Mouse (Mus musculus) myocyte (in vitro differentiated cells): ENCODE measurements at regions not wholly inside any gene's neighbourhood (a gene's known extent, or its start where the extent isn't known, plus 50 kb on each side); places are given as distances from the start of the nearest gene placed in this dataset.

ENCODE experiments used
- H3K27me3 ChIP-seq: one replicate; pipeline ENCODE4 v1.6.1; 2011; ENCODE audit not compliant: control insufficient read depth, insufficient read depth, insufficient read length
- H3K36me3 ChIP-seq: one replicate; pipeline ENCODE4 v1.6.1; 2011; ENCODE audit not compliant: control insufficient read depth, insufficient read depth
- H3K4me2 ChIP-seq: one replicate; pipeline ENCODE4 v1.6.1; 2011; ENCODE audit warnings: low read depth, control low read depth
- H3K4me3 ChIP-seq: one replicate; pipeline ENCODE4 v1.5.1; 2011; ENCODE audit warnings: mild to moderate bottlenecking, control low read depth, moderate library complexity
- H3K79me2 ChIP-seq: one replicate; pipeline ENCODE4 v1.6.1; 2011; ENCODE audit not compliant: control insufficient read depth, insufficient read depth
- H3ac ChIP-seq: one replicate; pipeline ENCODE4 v1.6.1; 2011; ENCODE audit not compliant: control insufficient read depth, insufficient read length
- CEBPB ChIP-seq: IDR thresholded peaks from 2 replicates; pipeline ENCODE4 v1.6.1; 2011; ENCODE audit warnings: mild to moderate bottlenecking, moderate library complexity; ENCODE audit not compliant: poor library complexity, insufficient read depth, severe bottlenecking
- E2F4 ChIP-seq: IDR thresholded peaks from one replicate; pipeline ENCODE4 v1.6.1; 2011; ENCODE audit warnings: mild to moderate bottlenecking, control low read depth, moderate library complexity; ENCODE audit not compliant: insufficient read depth
- MAX ChIP-seq: IDR thresholded peaks from one replicate; pipeline ENCODE4 v1.6.1; 2011; ENCODE audit warnings: low read depth, mild to moderate bottlenecking, control low read depth
- MYOD1 ChIP-seq, 3 experiments: IDR thresholded peaks; one replicate each; pipeline ENCODE4 v1.6.1; 2011; ENCODE audit warnings: control low read depth in 2 of 3, low read depth in 2 of 3, mild to moderate bottlenecking in 2 of 3, moderate library complexity in 1 of 3; ENCODE audit not compliant: insufficient read length in 2 of 3, control insufficient read depth in 1 of 3
- MYOG ChIP-seq, 3 experiments: IDR thresholded peaks; one replicate each; pipeline ENCODE4 v1.6.1; 2011; ENCODE audit warnings: control low read depth in 2 of 3, low read depth in 2 of 3, mild to moderate bottlenecking in 2 of 3; ENCODE audit not compliant: insufficient read length in 2 of 3, control insufficient read depth in 1 of 3, insufficient read depth in 1 of 3
- POLR2A ChIP-seq: IDR thresholded peaks from one replicate; pipeline ENCODE4 v1.6.1; 2011; ENCODE audit warnings: low read depth, mild to moderate bottlenecking, control low read depth, moderate library complexity; ENCODE audit not compliant: insufficient read length
- POLR2AphosphoS2 ChIP-seq: IDR thresholded peaks from one replicate; pipeline ENCODE4 v1.6.1; 2011; ENCODE audit warnings: low read depth, control low read depth; ENCODE audit not compliant: insufficient read length
- REST ChIP-seq: IDR thresholded peaks from one replicate; pipeline ENCODE4 v1.6.1; 2011; ENCODE audit warnings: mild to moderate bottlenecking, control low read depth, moderate library complexity; ENCODE audit not compliant: insufficient read depth, insufficient read length
- SRF ChIP-seq: IDR thresholded peaks from one replicate; pipeline ENCODE4 v1.6.1; 2011; ENCODE audit warnings: low read depth; ENCODE audit not compliant: control insufficient read depth, insufficient read length
- TCF12 ChIP-seq: IDR thresholded peaks from one replicate; pipeline ENCODE4 v1.6.1; 2011; ENCODE audit warnings: mild to moderate bottlenecking, control low read depth; ENCODE audit not compliant: poor library complexity, insufficient read depth, severe bottlenecking
- TCF3 ChIP-seq: IDR thresholded peaks from one replicate; pipeline ENCODE4 v1.6.1; 2011; ENCODE audit warnings: low read depth, control low read depth; ENCODE audit not compliant: insufficient read length
- USF1 ChIP-seq: IDR thresholded peaks from one replicate; pipeline ENCODE4 v1.6.1; 2011; ENCODE audit warnings: low read depth, mild to moderate bottlenecking, control low read depth, moderate library complexity

- Histone ChIP-seq H3K79me2 (no peaks in the 10 kb centered on the region), H3K27me3 (no peaks in the 10 kb centered on the region), H3K4me2 (peak overlapping the region; percentile 56), H3K4me3 (no peak overlapping the region), H3K36me3 (no peaks in the 10 kb centered on the region), H3ac (no peak overlapping the region)
- TF ChIP-seq E2F4 (no peak), TCF12 (peak; percentile 40), MYOD1 (IDR thresholded peaks at IDR 0.05; ENCODE audit: control insufficient read depth in 1 of 3, insufficient read length in 2 of 3, low read depth in 2 of 3) (peak in 2 of 3 experiments; percentile 69 to 71)
Observed at GRCm38 (mm10) chr2:72674229-72674628, 198.3 kb downstream of the Cdca7 start.

DNA sequence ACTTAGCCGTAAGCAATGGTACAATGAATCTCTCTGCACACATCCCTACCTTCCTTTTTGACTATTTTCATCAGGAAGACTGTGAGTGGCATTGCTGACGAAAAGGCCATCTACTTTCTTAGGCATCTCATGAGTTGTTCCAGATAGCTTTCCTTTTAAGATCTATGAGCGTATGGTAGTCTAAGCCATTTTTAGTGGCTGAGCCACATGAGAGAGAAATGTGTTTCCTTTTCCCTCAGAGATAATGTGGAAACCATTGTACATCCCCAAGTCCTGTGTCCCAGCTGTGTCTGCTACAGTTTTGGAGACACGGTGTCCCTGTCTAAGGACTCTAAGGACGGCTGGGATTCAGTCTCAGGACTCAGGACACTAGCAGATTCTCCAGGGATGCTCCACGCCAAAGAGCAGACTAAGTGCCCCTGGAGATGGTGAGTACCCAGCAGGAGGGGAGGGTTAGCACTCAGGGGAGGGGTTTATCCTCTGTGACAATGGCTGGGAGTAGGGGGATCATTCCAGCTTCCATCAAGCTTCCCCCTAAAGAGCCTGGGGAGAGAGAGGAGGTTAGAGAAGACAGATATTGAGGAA, 199.0 kb downstream of the Cdca7 start:
- H3K27me3 ChIP-seq, result no peaks in the 10 kb centered on the region
- H3K36me3 ChIP-seq, result no peaks in the 10 kb centered on the region
- peak overlapping the region; percentile 56 for H3K4me2 ChIP-seq
- no peak overlapping the region for H3K4me3 ChIP-seq
- H3ac ChIP-seq, result no peak overlapping the region
- no peaks in the 10 kb centered on the region for H3K79me2 ChIP-seq
- TF ChIP-seq TCF3 (no peak), SRF (no peak), MYOD1 (IDR thresholded peaks at IDR 0.05; ENCODE audit: control insufficient read depth in 1 of 3, insufficient read length in 2 of 3, low read depth in 2 of 3) (no peak), POLR2A (no peak), REST (no peak), TCF12 (no peak), E2F4 (no peak), USF1 (no peak), CEBPB (no peak)

DNA sequence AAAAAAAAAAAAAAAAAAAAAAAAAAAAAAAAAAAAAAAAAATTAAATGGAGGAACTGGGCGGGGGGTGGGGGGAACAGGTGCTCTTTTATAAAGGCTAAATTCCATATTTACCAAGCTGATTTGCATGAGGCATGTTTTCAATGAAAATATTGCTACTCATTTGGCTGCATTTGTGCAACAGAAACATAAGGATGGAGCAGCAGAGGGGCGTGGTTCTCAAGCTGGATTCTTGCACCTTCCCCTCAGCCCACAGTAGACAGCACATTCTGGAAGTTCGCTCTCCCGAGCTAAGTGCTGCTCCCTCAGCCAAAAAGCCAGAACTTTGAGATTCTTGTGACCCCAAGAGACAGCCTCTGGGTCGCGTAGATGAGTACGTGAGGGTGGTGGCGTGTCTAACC, 201.8 kb downstream of the Cdca7 start:
- H3K4me2 ChIP-seq, result no peak overlapping the region
- no peaks in the 10 kb centered on the region for H3K36me3 ChIP-seq
- no peak overlapping the region for H3ac ChIP-seq
- TF ChIP-seq TCF3, result no peak
- TF ChIP-seq SRF, result no peak
- no peak for TF ChIP-seq CEBPB
- no peak for TF ChIP-seq MYOG (IDR thresholded peaks at IDR 0.05; ENCODE audit: control insufficient read depth in 1 of 3, insufficient read depth in 1 of 3, insufficient read length in 2 of 3, low read depth in 2 of 3)
- TF ChIP-seq TCF12, result no peak
- no peak for TF ChIP-seq E2F4
- no peak for TF ChIP-seq POLR2AphosphoS2
- no peak for TF ChIP-seq POLR2A
- TF ChIP-seq USF1, result no peak
- no peak for TF ChIP-seq REST
- TF ChIP-seq MAX, result no peak
- no peak for TF ChIP-seq MYOD1 (IDR thresholded peaks at IDR 0.05; ENCODE audit: control insufficient read depth in 1 of 3, insufficient read length in 2 of 3, low read depth in 2 of 3)
- H3K79me2 ChIP-seq, result no peaks in the 10 kb centered on the region
- no peak overlapping the region for H3K4me3 ChIP-seq
- H3K27me3 ChIP-seq, result no peaks in the 10 kb centered on the region

DNA sequence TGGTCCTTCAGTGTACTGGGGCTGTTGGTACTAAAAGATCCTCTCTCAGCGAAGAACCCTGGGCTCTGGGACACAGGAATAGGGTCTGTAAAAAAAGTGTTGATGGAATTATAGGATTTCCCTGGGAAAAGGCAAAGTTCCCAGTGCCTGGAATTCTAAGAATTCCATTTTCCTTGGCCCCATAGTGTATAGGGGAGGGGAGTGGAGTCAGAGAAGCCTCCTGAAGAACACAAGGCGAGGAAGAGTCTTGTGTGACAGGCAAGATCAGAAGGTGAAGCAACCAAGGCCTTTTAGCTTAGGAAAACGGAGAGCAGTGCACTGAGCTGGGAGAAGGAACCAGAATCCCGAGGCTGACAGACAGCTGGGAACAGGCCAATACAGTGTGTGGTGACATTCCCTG, 212.1 kb downstream of the Cdca7 start:
- TF ChIP-seq MYOG (IDR thresholded peaks at IDR 0.05; ENCODE audit: control insufficient read depth in 1 of 3, insufficient read depth in 1 of 3, insufficient read length in 2 of 3, low read depth in 2 of 3), result no peak
- TF ChIP-seq MYOD1 (IDR thresholded peaks at IDR 0.05; ENCODE audit: control insufficient read depth in 1 of 3, insufficient read length in 2 of 3, low read depth in 2 of 3), result no peak
- no peak for TF ChIP-seq TCF12
- TF ChIP-seq USF1, result no peak
- no peak for TF ChIP-seq SRF
- no peak for TF ChIP-seq POLR2A
- no peak for TF ChIP-seq TCF3
- H3K36me3 ChIP-seq, result no peaks in the 10 kb centered on the region
- no peak overlapping the region for H3K4me3 ChIP-seq
- no peaks in the 10 kb centered on the region for H3K27me3 ChIP-seq
- H3ac ChIP-seq, result no peak overlapping the region
- H3K79me2 ChIP-seq, result no peaks in the 10 kb centered on the region
- H3K4me2 ChIP-seq, result no peak overlapping the region

DNA sequence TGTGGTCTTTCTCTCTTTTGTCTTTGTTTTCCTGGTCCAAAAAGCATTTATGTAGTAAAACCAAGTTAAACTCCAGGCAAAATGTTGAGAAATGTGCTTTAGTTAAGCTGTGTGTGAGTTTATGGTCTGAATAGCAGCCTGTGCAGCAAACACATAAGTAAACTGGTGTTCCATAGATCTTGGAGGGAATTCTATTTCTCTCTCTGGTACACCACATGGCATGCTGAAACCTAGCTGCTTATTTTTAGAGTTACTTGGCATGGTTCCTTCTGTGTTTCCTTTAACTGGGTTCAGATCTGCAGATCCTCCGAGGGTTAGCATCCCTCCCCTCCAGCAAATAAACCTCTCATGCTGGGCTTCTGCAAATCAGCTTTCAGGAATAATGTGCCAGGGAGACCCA, 225.1 kb downstream of the Cdca7 start:
- TF ChIP-seq REST (no peak), POLR2AphosphoS2 (no peak), CEBPB (no peak), E2F4 (no peak), MYOD1 (IDR thresholded peaks at IDR 0.05; ENCODE audit: control insufficient read depth in 1 of 3, insufficient read length in 2 of 3, low read depth in 2 of 3) (no peak), TCF3 (no peak), TCF12 (no peak), MYOG (IDR thresholded peaks at IDR 0.05; ENCODE audit: control insufficient read depth in 1 of 3, insufficient read depth in 1 of 3, insufficient read length in 2 of 3, low read depth in 2 of 3) (no peak), POLR2A (no peak), MAX (no peak), USF1 (no peak)

More for the DNA sequence above, 225.1 kb downstream of the Cdca7 start:
- Histone ChIP-seq H3K4me2 (no peak overlapping the region), H3K4me3 (no peak overlapping the region), H3K36me3 (no peaks in the 10 kb centered on the region), H3ac (no peak overlapping the region), H3K79me2 (no peaks in the 10 kb centered on the region), H3K27me3 (peaks cover 27% of the 10 kb centered on the region)
